Mouse (Mus musculus) kidney, adult 2 months (tissue): Measurements from ENCODE around the gene Slc19a2. TPM values are rescaled to one million over a fixed set of nuclear protein-coding genes. Genes with fewer than 3 reads are reported as not detected.

Source experiments
- DNase-seq: peaks from one replicate; pipeline ENCODE4 v3.0.0; 2021
- H3K27ac ChIP-seq: fragments of 200-500 bp; 2 replicates; pipeline ENCODE4 v1.5.1; 2012; ENCODE audit warnings: low read depth, low read length, control low read depth, inconsistent platforms; ENCODE audit not compliant: insufficient read depth
- H3K27me3 ChIP-seq: fragments of 200-500 bp; replicated peaks from 2 replicates; pipeline ENCODE4 v1.6.1; 2012; ENCODE audit warnings: mild to moderate bottlenecking, moderate library complexity, low read length, inconsistent platforms; ENCODE audit not compliant: control insufficient read depth, insufficient read depth
- H3K36me3 ChIP-seq: fragments of 200-500 bp; 2 replicates; pipeline ENCODE4 v1.6.1; 2012; ENCODE audit warnings: mild to moderate bottlenecking, moderate library complexity, low read length, inconsistent platforms; ENCODE audit not compliant: control insufficient read depth, insufficient read depth
- H3K4me1 ChIP-seq: fragments of 200-500 bp; 2 replicates; pipeline ENCODE4 v1.6.1; 2011; ENCODE audit warnings: low read length; ENCODE audit not compliant: control insufficient read depth, insufficient read depth
- H3K4me3 ChIP-seq: fragments of 200-500 bp; 2 replicates; pipeline ENCODE4 v1.5.1; 2011; ENCODE audit warnings: mild to moderate bottlenecking, low read depth, low read length, control low read depth; ENCODE audit not compliant: insufficient read depth
- CTCF ChIP-seq: fragments of 200-500 bp; conservative IDR thresholded peaks from 2 replicates; pipeline ENCODE4 v1.5.1; 2011; ENCODE audit warnings: low read depth, mild to moderate bottlenecking, control low read depth, low read length, moderate library complexity, mixed read lengths; ENCODE audit not compliant: insufficient read depth, insufficient read length
- POLR2A ChIP-seq: fragments of 200-500 bp; IDR thresholded peaks from one replicate; pipeline ENCODE4 v1.6.1; 2011; ENCODE audit warnings: low read depth, low read length, control low read depth
- WGBS: fragments of 180-500 bp; shearing (Covaris S2); methylation state at CpG from one replicate; pipeline ENCODE4 v1.1.7; 2018; 5-methylcytosine and 5-hydroxymethylcytosine counted together
- polyA plus RNA-seq: library from polyadenylated mRNA; depleted of rRNA; stranded (reverse); fragments of >200 nt; gene quantifications from 2 replicates; pipeline ENCODE4 v1.2.3, GENCODE M21; 2012

The Slc19a2 gene
- polyA plus RNA-seq, 1 experiment, result 11.2 TPM

- no peak overlapping the region for H3K27ac ChIP-seq
- no peak overlapping the region for H3K4me3 ChIP-seq
- DNase-seq, result no peak
- H3K27me3 ChIP-seq, result no peaks in the 10 kb centered on the region
- H3K36me3 ChIP-seq, result no peaks in the 10 kb centered on the region
- WGBS, result 76% methylated on average over 2 of the region's 2 CpGs
- TF ChIP-seq POLR2A (no peak), CTCF (no peak)
- no peaks in the 10 kb centered on the region for H3K4me1 ChIP-seq
Observed at GRCm38 (mm10) chr1:164241494-164241893, 7.4 kb upstream of the Slc19a2 start.

DNA sequence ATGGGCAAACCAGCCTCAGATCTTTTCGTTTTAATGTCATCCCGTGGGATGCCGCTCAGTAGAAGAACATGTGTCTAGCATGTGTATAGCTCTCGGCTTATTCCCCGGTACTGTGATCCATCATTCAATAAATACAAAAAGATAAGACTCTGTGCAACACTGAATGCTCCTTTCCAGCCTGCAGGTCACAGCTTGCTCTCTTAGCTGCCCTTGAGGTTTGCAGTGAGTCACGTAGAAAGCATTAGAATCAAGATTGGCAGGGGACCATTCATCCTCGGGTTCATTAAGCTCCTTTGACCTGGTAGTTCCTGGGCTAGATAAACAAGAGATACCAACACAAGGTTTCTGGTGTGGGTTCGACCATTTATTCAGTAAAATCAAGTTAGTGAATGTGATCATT lies 6.0 kb upstream of the Slc19a2 start:
- Histone ChIP-seq H3K27ac (no peak overlapping the region), H3K4me1 (peaks cover 5% of the 10 kb centered on the region; the same call in 1 of the 2 replicates), H3K27me3 (no peaks in the 10 kb centered on the region), H3K36me3 (no peaks in the 10 kb centered on the region), H3K4me3 (no peak overlapping the region)
- WGBS, result 72% methylated on average over 8 of the region's 8 CpGs
- TF ChIP-seq POLR2A (no peak), CTCF (no peak)
- no peak for DNase-seq

DNA sequence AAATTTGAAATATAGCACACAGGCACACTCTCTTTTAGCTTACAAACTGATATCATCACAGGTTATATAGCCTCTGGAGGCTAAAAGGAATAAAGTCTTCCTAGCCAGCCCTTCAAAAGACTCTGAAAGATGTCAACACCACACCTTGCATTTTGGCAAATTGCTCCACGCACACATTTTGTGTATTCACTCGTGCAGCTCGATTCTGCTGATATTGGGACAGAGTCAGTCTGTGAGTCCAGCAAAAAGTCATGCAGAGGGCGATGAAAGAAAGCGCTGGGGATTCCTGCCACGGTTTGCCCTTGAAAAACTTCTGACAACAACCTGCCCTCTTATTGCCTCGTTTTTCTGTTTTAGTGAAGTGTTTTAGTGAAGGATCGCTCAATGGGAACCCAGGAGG lies 1.4 kb upstream of the Slc19a2 start:
- Histone ChIP-seq H3K27ac (peak overlapping the region; percentile 4; the same call in 1 of the 2 replicates), H3K4me1 (peaks cover 21% of the 10 kb centered on the region), H3K4me3 (no peak overlapping the region), H3K36me3 (no peaks in the 10 kb centered on the region), H3K27me3 (no peaks in the 10 kb centered on the region)
- WGBS, result 57% methylated on average over 8 of the region's 8 CpGs
- TF ChIP-seq CTCF, result no peak
- TF ChIP-seq POLR2A, result no peak
- DNase-seq, result no peak

DNA sequence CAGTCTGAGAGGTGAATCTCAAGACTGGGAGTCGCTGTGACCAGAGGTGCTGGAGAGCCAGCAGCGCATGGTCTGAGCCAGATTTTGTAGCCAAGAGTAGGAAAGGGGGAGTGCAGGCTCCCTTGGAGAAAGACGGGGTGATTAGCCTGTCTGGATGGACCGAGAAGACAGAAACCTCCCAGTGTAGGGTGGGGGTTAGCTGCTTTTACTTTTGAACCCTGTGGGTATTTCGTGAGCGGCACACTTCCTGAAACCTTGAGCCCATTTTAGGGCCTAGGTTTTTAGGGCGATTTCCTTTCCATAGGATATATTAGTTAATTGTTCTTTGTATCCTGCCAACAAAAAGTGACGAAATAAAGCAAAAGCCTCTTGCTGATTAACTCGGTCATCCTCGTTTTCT lies 875 bp upstream of the Slc19a2 start:
- H3K4me1 ChIP-seq, result peaks cover 21% of the 10 kb centered on the region
- H3K27me3 ChIP-seq, result no peaks in the 10 kb centered on the region
- H3K27ac ChIP-seq, result peak overlapping the region; percentile 4; the same call in 1 of the 2 replicates
- DNase-seq, result no peak
- TF ChIP-seq POLR2A (no peak), CTCF (no peak)
- WGBS, result 19% methylated on average over 10 of the region's 10 CpGs
- peak overlapping the region; percentile 4 for H3K4me3 ChIP-seq
- H3K36me3 ChIP-seq, result no peaks in the 10 kb centered on the region

DNA sequence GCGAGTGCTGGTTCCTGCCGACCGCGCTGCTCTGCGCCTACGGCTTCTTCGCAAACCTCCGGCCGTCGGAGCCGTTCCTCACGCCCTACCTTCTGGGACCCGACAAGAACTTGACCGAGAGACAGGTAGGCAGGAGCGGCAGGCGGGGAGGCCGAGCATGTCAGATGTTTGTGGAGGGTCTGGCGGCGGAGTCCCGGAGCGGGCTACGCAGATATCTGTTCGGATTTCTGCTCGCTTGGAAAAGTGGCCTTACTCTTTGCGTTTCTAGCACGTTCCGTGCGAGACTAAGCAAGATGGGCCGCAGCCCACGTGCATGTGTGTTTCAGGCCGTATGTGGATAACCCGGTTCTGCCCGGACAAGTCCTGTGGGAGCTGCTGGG lies 476 bp downstream of the Slc19a2 start:
- H3K27me3 ChIP-seq, result no peaks in the 10 kb centered on the region
- DNase-seq, result no peak
- WGBS, result under 1% methylated on average over 33 of the region's 33 CpGs
- no peak for TF ChIP-seq CTCF
- no peak for TF ChIP-seq POLR2A
- H3K4me1 ChIP-seq, result peaks cover 21% of the 10 kb centered on the region
- H3K27ac ChIP-seq, result peak overlapping the region; percentile 53
- no peaks in the 10 kb centered on the region for H3K36me3 ChIP-seq
- H3K4me3 ChIP-seq, result peak overlapping the region; percentile 93

DNA sequence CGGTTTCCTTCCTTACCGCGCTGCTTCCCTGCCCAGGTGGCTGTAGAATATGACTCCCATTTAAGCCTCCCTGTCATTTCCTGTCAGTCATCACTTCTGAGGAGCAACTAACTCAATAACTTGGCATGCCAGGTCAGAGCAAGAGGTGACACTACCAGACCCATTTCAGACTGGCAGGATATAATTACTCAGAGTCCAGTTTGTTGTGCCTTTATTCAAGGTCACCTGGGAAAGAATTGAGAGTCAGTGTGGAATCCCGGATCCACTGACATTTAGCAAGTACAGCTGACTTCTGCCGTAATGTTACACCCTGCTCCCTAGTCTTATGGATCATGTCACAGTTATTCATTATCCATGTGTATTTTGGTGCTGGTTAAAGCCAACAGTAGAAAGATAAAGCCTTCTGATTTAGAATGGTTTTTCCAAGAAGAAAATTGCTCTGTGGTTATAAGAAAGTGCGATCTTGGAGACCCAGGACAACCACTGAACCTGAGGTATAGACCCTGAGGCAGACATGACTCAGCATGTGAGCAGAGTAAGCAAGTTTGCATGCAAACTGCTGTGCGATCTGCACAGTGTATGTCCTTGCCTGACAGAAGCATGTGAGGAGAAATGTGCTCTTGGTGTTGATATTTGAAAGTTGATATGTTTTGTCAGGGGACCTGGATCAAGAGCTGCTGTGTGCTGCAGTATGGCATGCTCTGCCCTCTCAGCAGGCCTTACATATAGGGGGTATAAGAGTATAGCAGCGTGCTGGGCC lies 1.7 kb downstream of the Slc19a2 start:
- Histone ChIP-seq H3K36me3 (no peaks in the 10 kb centered on the region), H3K4me1 (peaks cover 21% of the 10 kb centered on the region), H3K27ac (peak overlapping the region; percentile 43; the same call in 1 of the 2 replicates), H3K4me3 (peak overlapping the region; percentile 93), H3K27me3 (no peaks in the 10 kb centered on the region)
- 43% methylated on average over 8 of the region's 8 CpGs for WGBS
- TF ChIP-seq CTCF (no peak), POLR2A (no peak)
- peak; percentile 24 for DNase-seq

DNA sequence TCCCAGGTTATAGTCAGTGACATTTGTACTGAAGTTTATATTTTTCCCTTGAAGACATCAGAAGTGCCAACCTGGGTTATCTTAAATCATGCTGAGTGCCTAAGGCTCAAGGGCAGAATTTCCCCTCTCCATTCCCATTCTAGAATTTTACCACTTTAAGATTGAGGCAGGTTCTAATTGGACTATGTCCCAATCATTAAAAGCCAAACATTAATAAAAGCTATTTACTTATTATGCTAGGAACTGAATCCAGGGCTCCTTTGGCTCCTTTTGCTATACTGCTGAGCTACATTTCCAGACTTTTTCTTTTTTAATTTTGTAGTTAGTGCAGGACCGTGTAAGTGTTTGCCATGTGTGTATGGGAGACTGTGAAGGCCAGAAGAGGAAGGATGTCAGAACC lies 2.6 kb downstream of the Slc19a2 start:
- no peak overlapping the region for H3K4me3 ChIP-seq
- no peak overlapping the region for H3K27ac ChIP-seq
- peaks cover 21% of the 10 kb centered on the region for H3K4me1 ChIP-seq
- 89% methylated on average over 1 of the region's 1 CpGs for WGBS
- no peaks in the 10 kb centered on the region for H3K27me3 ChIP-seq
- DNase-seq, result no peak
- no peak for TF ChIP-seq CTCF
- TF ChIP-seq POLR2A, result no peak
- H3K36me3 ChIP-seq, result no peaks in the 10 kb centered on the region
